Mouse (Mus musculus) lung, postnatal 0 days (tissue): ENCODE measurements at regions not wholly inside any gene's neighbourhood (a gene's known extent, or its start where the extent isn't known, plus 50 kb on each side); places are given as distances from the start of the nearest gene placed in this dataset.

ENCODE experiments used
- CTCF ChIP-seq: IDR thresholded peaks from 2 replicates; pipeline ENCODE4 v1.5.1; 2016; ENCODE audit warnings: antibody characterized with exemption, mild to moderate bottlenecking
- EP300 ChIP-seq: IDR thresholded peaks from 2 replicates; pipeline ENCODE4 v1.6.1; 2016; ENCODE audit warnings: antibody characterized with exemption, mild to moderate bottlenecking, control low read depth

- no peak for TF ChIP-seq CTCF
- TF ChIP-seq EP300, result no peak
Measured at GRCm38 (mm10) chr13:25629466-25629865, 359.2 kb upstream of the Nrsn1 start.
